Comparison of ENCODE assay signal across 23 mouse cellular contexts in the genomic region with DNA sequence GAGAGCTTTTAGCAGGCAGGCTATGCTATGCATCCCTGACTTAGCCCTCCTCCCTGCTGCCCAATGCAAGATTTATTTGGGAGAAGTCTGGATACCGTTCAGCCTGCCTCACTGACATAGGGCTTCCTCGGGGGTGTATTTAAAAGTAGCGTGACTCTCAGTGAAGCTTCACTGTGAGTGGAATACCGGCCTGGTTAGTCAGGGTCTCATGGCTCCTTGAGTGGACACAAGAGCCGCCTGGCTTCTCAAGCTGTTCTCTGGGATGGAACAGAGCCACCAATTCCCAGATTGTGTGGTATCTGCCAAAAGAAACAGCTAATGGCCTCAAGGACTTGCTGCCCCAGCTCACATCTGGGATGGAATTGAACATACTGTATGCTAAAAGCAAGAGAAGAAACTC. TPM values are rescaled to one million over a fixed set of nuclear protein-coding genes. Genes with fewer than 3 reads are reported as not detected.
A peak's percentile ranks its signal among the peaks of the same experiment; 100 is the strongest.
DNase-seq lines count a peak whose midpoint lies in the region; ATAC-seq and TF ChIP-seq lines count a peak whose summit lies in the region.
"Had no signal": no experiment of that assay in that cellular context is flagged by ENCODE, and none has a peak within 500 bp of the region (broad histone marks: within the 10 kb centered on the region; RNA-seq: fewer than 3 reads in every experiment).

No protein-coding gene starts in this region.

- peaks cover 2% of the 10 kb centered on the region; the same call in 1 of the 2 replicates for H3K27me3 ChIP-seq in cerebellum, adult 2 months (ENCODE audit: control insufficient read depth, insufficient read depth, low read length)
- H3K27me3 ChIP-seq in heart, postnatal 0 days (ENCODE audit: control insufficient read depth, insufficient read depth, low read length): no peaks in the 10 kb centered on the region
- H3K27me3 ChIP-seq: forebrain, embryonic 15.5 days; intestine, embryonic 15.5 days; limb, embryonic 12.5 days; midbrain, embryonic 12.5 days had no signal

- no peaks in the 10 kb centered on the region for H3K36me3 ChIP-seq in heart, postnatal 0 days (replicated peaks; ENCODE audit: control insufficient read depth, insufficient read depth, low read length)
- H3K36me3 ChIP-seq: forebrain, embryonic 15.5 days; intestine, embryonic 15.5 days; limb, embryonic 12.5 days; midbrain, embryonic 12.5 days had no signal

- TF ChIP-seq EP300 in heart, postnatal 0 days (IDR thresholded peaks at IDR 0.05; ENCODE audit: low read depth): no peak

- no peak overlapping the region for H3K9ac ChIP-seq in heart, postnatal 0 days (replicated peaks; ENCODE audit: low read depth, low read length)
- H3K9ac ChIP-seq: forebrain, embryonic 15.5 days; intestine, embryonic 15.5 days; limb, embryonic 12.5 days; liver, embryonic 14.5 days; midbrain, embryonic 12.5 days had no signal

- intact Hi-C loops in heart, postnatal 25 days (cut with DNase I): no loop called here

- no peak overlapping the region for H3K4me3 ChIP-seq in cerebellum, adult 2 months (replicated peaks; ENCODE audit: insufficient read depth, low read depth, low read length)
- H3K4me3 ChIP-seq in heart, postnatal 0 days (ENCODE audit: low read depth, low read length): no peak overlapping the region
- H3K4me3 ChIP-seq in lung, adult 2 months (replicated peaks; ENCODE audit: extremely low read depth, low read depth, low read length): no peak overlapping the region
- H3K4me3 ChIP-seq: forebrain, embryonic 15.5 days; intestine, embryonic 15.5 days; layer of hippocampus, adult 2 months; left cerebral cortex, adult 2 months; limb, embryonic 12.5 days; midbrain, embryonic 12.5 days; myocyte had no signal

- no peak overlapping the region for H3K27ac ChIP-seq in cerebellum, adult 2 months (ENCODE audit: insufficient read depth, low read length)
- H3K27ac ChIP-seq in heart, postnatal 0 days (ENCODE audit: low read depth): peak overlapping the region; percentile 9; the same call in 1 of the 2 replicates
- H3K27ac ChIP-seq: forebrain, embryonic 15.5 days; intestine, embryonic 15.5 days; layer of hippocampus, adult 2 months; left cerebral cortex, adult 2 months; limb, embryonic 12.5 days; liver, embryonic 14.5 days; macrophage; midbrain, embryonic 12.5 days had no signal

- H3K4me2 ChIP-seq in heart, postnatal 0 days (ENCODE audit: low read depth, low read length): no peak overlapping the region
- H3K4me2 ChIP-seq: forebrain, embryonic 15.5 days; intestine, embryonic 15.5 days; limb, embryonic 12.5 days; midbrain, embryonic 12.5 days had no signal

- TF ChIP-seq CTCF in cerebellum, adult 2 months (IDR thresholded peaks at IDR 0.05; ENCODE audit: borderline replicate concordance, insufficient read depth, low read depth, low read length): no peak
- no peak for TF ChIP-seq CTCF in heart, postnatal 0 days (IDR thresholded peaks at IDR 0.05; ENCODE audit: low read depth)
- no peak for TF ChIP-seq CTCF in lung, adult 2 months (IDR thresholded peaks at IDR 0.05; ENCODE audit: insufficient read depth, low read length)

- WGBS in cerebellum, adult 2 months: 28% methylated on average over 5 of the region's 5 CpGs
- 49% methylated on average over 5 of the region's 5 CpGs for WGBS in heart, postnatal 0 days
- WGBS in lung, adult 2 months: 52% methylated on average over 5 of the region's 5 CpGs

- no peaks in the 10 kb centered on the region for H3K4me1 ChIP-seq in cerebellum, adult 2 months (ENCODE audit: control insufficient read depth, insufficient read depth, low read length)
- peaks cover 59% of the 10 kb centered on the region for H3K4me1 ChIP-seq in heart, postnatal 0 days (ENCODE audit: control insufficient read depth, insufficient read depth)
- peaks cover 5% of the 10 kb centered on the region for H3K4me1 ChIP-seq in lung, adult 2 months (ENCODE audit: control insufficient read depth, insufficient read depth, low read length)

- no peak for ATAC-seq in heart, postnatal 0 days (ENCODE audit: insufficient read depth, low read depth)
- ATAC-seq in megakaryocyte-erythroid progenitor cell, adult 5-6 weeks (replicated peaks; ENCODE audit: low FRiP score, low TSS enrichment, poor library complexity, severe bottlenecking): no peak
- ATAC-seq: forebrain, embryonic 15.5 days; intestine, embryonic 15.5 days had no signal

- TF ChIP-seq POLR2A in cerebellum, adult 2 months (IDR thresholded peaks at IDR 0.05; ENCODE audit: borderline replicate concordance, insufficient read depth, low read length): no peak
- no peak for TF ChIP-seq POLR2A in lung, adult 2 months (IDR thresholded peaks at IDR 0.05; ENCODE audit: borderline replicate concordance, extremely low read depth, low read depth, low read length)

- no peaks in the 10 kb centered on the region for H3K9me3 ChIP-seq in heart, postnatal 0 days (replicated peaks; ENCODE audit: control insufficient read depth, low read length)
- H3K9me3 ChIP-seq: forebrain, embryonic 15.5 days; intestine, embryonic 15.5 days; limb, embryonic 12.5 days; midbrain, embryonic 12.5 days had no signal

- DNase-seq in cerebellum, postnatal 10 days: peak; percentile 67 to 68
- no peak for DNase-seq in cerebellum, adult 2 months
- DNase-seq in heart, postnatal 0 days (ENCODE audit: low spot score): no peak
- DNase-seq in heart, postnatal 25 days (ENCODE audit: low spot score): no peak
- peak; percentile 62 for DNase-seq in lung, postnatal 10 days
- no peak for DNase-seq in lung, adult 2 months
- DNase-seq in NIH3T3 (ENCODE audit: low read depth): peak; percentile 85
- DNase-seq: cerebellum, adult 9-11 months; embryo, embryonic 11 days; retina, postnatal 1 day; right cerebral cortex, postnatal 4 days; thymus, adult 2 months had no signal

RNA-seq across cellular contexts. Expression of gene Bfsp2, which starts 43.1 kb away (rescaled TPM):
- 7.6 and 9.2 TPM in 2 replicates for polyA plus RNA-seq in cerebellum, adult 2 months (2012; rRNA removed)
- total RNA-seq in heart, postnatal 0 days (2014; rRNA removed; ENCODE audit: low replicate concordance): not detected in 2 replicates
- 1.7 and 2.3 TPM in 2 replicates for polyA plus RNA-seq in heart, postnatal 0 days (2015; fragmentation: Nextera tagmentation; extraction: Ambion mirVana)
- total RNA-seq in heart, postnatal 25 days (2021): under 1 TPM; 0.22 to 0.47 TPM
- polyA plus RNA-seq in lung, adult 2 months (2012; rRNA removed): 0.23 and 0.33 TPM in 2 replicates
- 1.2 and 22.3 TPM in 2 replicates for total RNA-seq in megakaryocyte-erythroid progenitor cell, adult 5-6 weeks (2014; fragmentation: Nextera tagmentation)
- total RNA-seq in megakaryocyte-erythroid progenitor cell, adult 5-6 weeks (2017): 1.2 and 3.9 TPM in 2 replicates
- total RNA-seq: adrenal gland, postnatal 4 days had no signal
- polyA plus RNA-seq: macrophage had no signal

Comparison
In these comparisons a context has a peak if more than half of its experiments do, and no peak if none do; other contexts are left out.
1. DNase-seq: peak in cerebellum, postnatal 10 days (2 of 2), lung, postnatal 10 days (single experiment) and NIH3T3 (single experiment); none in cerebellum, adult 2 months (0 of 2), heart, postnatal 0 days (single experiment), heart, postnatal 25 days (single experiment) and lung, adult 2 months (single experiment).